Mouse (Mus musculus) hindbrain, embryonic 16.5 days (tissue): ENCODE results near the gene Olfr223. TPM values are rescaled to one million over a fixed set of nuclear protein-coding genes. Genes with fewer than 3 reads are reported as not detected.

Experiments
- ATAC-seq: fragments of 200-750 bp; cut with Nextera tagmentation; 2 replicates; pipeline ENCODE4 v1.8.0; 2017; ENCODE audit warnings: moderate TSS enrichment, moderate library complexity
- H3K27ac ChIP-seq: fragments of 300-500 bp; sonication (generic); 2 replicates; pipeline ENCODE4 v1.5.1; 2014; ENCODE audit warnings: low read depth, mild to moderate bottlenecking, control low read depth, low read length, moderate library complexity
- H3K27me3 ChIP-seq: fragments of 300-500 bp; sonication (generic); replicated peaks from 2 replicates; pipeline ENCODE4 v1.6.1; 2014; ENCODE audit warnings: low read length; ENCODE audit not compliant: control insufficient read depth, insufficient read depth
- H3K36me3 ChIP-seq: fragments of 300-500 bp; sonication (generic); 2 replicates; pipeline ENCODE4 v1.6.1; 2014; ENCODE audit warnings: mild to moderate bottlenecking, low read length, moderate library complexity, mixed read lengths; ENCODE audit not compliant: control insufficient read depth, insufficient read depth
- H3K4me1 ChIP-seq: fragments of 300-500 bp; sonication (generic); 2 replicates; pipeline ENCODE4 v1.6.1; 2014; ENCODE audit warnings: low read depth, low read length; ENCODE audit not compliant: control insufficient read depth, insufficient read depth
- H3K4me2 ChIP-seq: fragments of 300-500 bp; sonication (generic); 2 replicates; pipeline ENCODE4 v1.6.1; 2014; ENCODE audit warnings: mild to moderate bottlenecking, low read length, control low read depth, moderate library complexity
- H3K4me3 ChIP-seq: fragments of 300-500 bp; sonication (generic); 2 replicates; pipeline ENCODE4 v1.5.1; 2014; ENCODE audit warnings: mild to moderate bottlenecking, low read length, control low read depth, moderate library complexity
- H3K9ac ChIP-seq: fragments of 300-500 bp; sonication (generic); 2 replicates; pipeline ENCODE4 v1.6.1; 2014; ENCODE audit warnings: low read depth, mild to moderate bottlenecking, control low read depth, low read length, moderate library complexity
- H3K9me3 ChIP-seq: fragments of 300-500 bp; sonication (generic); 2 replicates; pipeline ENCODE4 v1.6.1; 2014; ENCODE audit warnings: mild to moderate bottlenecking, low read length, moderate library complexity; ENCODE audit not compliant: control insufficient read depth
- WGBS: fragments of 180-500 bp; shearing (Covaris S2); extraction: QIAGEN DNeasy Blood & Tissue Kit; methylation state at CpG from one replicate; pipeline ENCODE4 v1.1.7; 2014; 5-methylcytosine and 5-hydroxymethylcytosine counted together
- polyA plus RNA-seq: library from polyadenylated mRNA; unstranded; fragments of >200 nt; fragmentation: Nextera tagmentation; extraction: Ambion mirVana; gene quantifications from 2 replicates; pipeline ENCODE4 v1.2.1, GENCODE M21; 2015

Gene Olfr223
- polyA plus RNA-seq, 1 experiment from 2014 or later = not detected

- 70% methylated on average over 9 of the region's 9 CpGs for WGBS
- Histone ChIP-seq H3K36me3 (no peaks in the 10 kb centered on the region), H3K9ac (no peak overlapping the region), H3K4me2 (no peak overlapping the region), H3K4me1 (no peaks in the 10 kb centered on the region), H3K27ac (no peak overlapping the region), H3K27me3 (no peaks in the 10 kb centered on the region), H3K4me3 (no peak overlapping the region), H3K9me3 (no peaks in the 10 kb centered on the region)
- ATAC-seq = no peak
Measured at GRCm38 (mm10) chr11:59562837-59563236, 30.3 kb downstream of the Olfr223 start.

- Histone ChIP-seq H3K27me3 (no peaks in the 10 kb centered on the region), H3K36me3 (no peaks in the 10 kb centered on the region), H3K4me2 (no peak overlapping the region), H3K4me3 (no peak overlapping the region), H3K9ac (no peak overlapping the region), H3K27ac (no peak overlapping the region), H3K4me1 (no peaks in the 10 kb centered on the region), H3K9me3 (no peaks in the 10 kb centered on the region)
- WGBS = 98% methylated on average over 4 of the region's 4 CpGs
- ATAC-seq = no peak
Measured at GRCm38 (mm10) chr11:59562336-59562735, 30.8 kb downstream of the Olfr223 start.

DNA sequence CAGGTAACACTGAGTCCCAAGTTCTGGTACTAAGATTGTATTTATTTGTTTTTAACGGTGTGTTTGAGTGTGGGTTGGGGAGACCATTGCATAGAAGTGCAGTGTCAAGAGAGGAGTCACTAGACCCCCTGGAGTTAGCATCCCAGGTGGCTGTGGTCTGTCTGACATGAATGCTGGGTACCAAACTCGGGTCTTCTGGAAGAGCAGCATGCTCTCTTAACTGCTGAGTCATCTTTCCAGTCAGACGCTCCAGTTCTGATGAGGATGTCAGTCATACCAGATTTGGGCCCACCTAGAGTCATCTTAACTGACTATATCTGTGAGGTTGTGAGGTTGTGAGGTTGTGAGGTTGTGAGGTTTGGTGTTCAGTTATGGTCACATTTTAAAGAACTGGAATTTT, 32.2 kb downstream of the Olfr223 start:
- no peaks in the 10 kb centered on the region for H3K4me1 ChIP-seq
- no peak overlapping the region for H3K4me3 ChIP-seq
- no peak for ATAC-seq
- H3K4me2 ChIP-seq = no peak overlapping the region
- no peaks in the 10 kb centered on the region for H3K27me3 ChIP-seq
- H3K36me3 ChIP-seq = no peaks in the 10 kb centered on the region
- H3K27ac ChIP-seq = no peak overlapping the region
- H3K9me3 ChIP-seq = no peaks in the 10 kb centered on the region
- 76% methylated on average over 3 of the region's 3 CpGs for WGBS
- H3K9ac ChIP-seq = no peak overlapping the region

DNA sequence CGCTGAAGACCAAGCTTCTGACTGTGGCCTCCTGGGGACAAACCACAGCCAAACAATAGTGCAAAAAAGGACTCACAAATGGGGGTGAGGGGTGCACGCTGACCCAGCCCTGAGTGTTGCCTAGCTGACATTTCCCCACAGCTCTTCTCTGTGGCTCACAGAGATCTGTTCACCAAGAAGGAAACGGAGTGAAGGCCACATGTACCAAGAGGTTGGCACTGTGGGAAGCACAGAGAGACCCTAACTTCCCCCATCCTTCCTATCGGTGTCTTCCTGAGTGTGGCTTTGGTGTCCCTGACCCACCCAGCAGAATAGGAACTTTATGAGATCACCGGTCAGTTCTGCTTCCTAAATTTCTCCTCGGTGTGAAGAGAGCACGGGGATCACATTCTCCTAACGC, 38.6 kb downstream of the Olfr223 start:
- no peaks in the 10 kb centered on the region for H3K9me3 ChIP-seq
- H3K4me2 ChIP-seq = no peak overlapping the region
- H3K27ac ChIP-seq = no peak overlapping the region
- no peak for ATAC-seq
- no peak overlapping the region for H3K9ac ChIP-seq
- no peak overlapping the region for H3K4me3 ChIP-seq
- no peaks in the 10 kb centered on the region for H3K4me1 ChIP-seq
- no peaks in the 10 kb centered on the region for H3K27me3 ChIP-seq
- H3K36me3 ChIP-seq = no peaks in the 10 kb centered on the region
- 85% methylated on average over 8 of the region's 8 CpGs for WGBS

GRCm38 (mm10) chr11:59554127-59554526, 39.0 kb downstream of the Olfr223 start:
- Histone ChIP-seq H3K36me3 (no peaks in the 10 kb centered on the region), H3K27me3 (no peaks in the 10 kb centered on the region), H3K27ac (no peak overlapping the region), H3K4me1 (no peaks in the 10 kb centered on the region), H3K9me3 (no peaks in the 10 kb centered on the region), H3K4me3 (no peak overlapping the region), H3K4me2 (no peak overlapping the region), H3K9ac (no peak overlapping the region)
- WGBS = 94% methylated on average over 11 of the region's 11 CpGs
- ATAC-seq = no peak

DNA sequence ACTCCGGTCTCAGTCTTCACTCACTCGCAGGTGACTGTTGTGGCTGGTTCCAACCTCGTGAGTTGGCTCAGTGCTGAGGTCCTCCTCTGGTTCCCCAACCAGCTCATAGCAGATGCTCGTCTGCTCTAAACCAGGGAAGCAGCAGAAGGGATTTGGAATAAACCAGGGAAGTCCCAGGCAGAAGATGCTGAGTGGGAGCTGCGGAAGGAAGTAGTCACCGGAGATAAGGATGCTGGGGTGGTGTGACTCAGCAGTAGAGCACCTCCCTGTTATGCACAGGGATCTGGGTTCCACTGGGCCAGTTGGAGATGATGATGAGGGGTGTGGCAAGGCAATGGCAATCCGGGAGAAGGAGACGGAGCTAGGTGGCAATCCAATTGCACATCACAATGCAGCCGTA, 49.1 kb downstream of the Olfr223 start:
- no peak overlapping the region for H3K27ac ChIP-seq
- H3K4me1 ChIP-seq = no peaks in the 10 kb centered on the region
- ATAC-seq = no peak
- H3K4me3 ChIP-seq = no peak overlapping the region
- H3K36me3 ChIP-seq = no peaks in the 10 kb centered on the region
- no peaks in the 10 kb centered on the region for H3K9me3 ChIP-seq
- no peak overlapping the region for H3K9ac ChIP-seq
- 88% methylated on average over 9 of the region's 9 CpGs for WGBS
- H3K27me3 ChIP-seq = no peaks in the 10 kb centered on the region
- H3K4me2 ChIP-seq = no peak overlapping the region

- Histone ChIP-seq H3K36me3 (no peaks in the 10 kb centered on the region), H3K27ac (no peak overlapping the region)
- no peak for ATAC-seq
Measured at GRCm38 (mm10) chr11:59543376-59543775, 49.7 kb downstream of the Olfr223 start.

DNA sequence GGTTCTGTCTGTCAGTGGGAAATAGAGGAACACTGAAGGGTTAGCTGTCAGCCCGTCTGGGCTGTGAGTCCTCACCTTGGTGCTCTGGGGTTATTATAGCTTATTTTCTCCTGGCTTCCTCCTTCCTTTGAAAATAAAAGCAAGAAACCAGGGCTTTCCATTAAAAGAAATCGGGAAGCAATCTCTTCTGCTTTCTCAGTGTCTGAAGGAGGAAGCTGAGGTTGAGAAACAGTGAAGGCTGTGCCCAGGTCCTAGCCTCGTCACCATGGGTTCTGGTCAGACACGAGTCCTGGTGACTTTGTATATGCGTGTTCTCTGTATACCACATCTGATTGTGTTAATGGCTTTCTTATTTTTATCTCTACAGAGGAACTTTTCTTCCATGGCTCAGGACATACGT, 50.6 kb downstream of the Olfr223 start:
- Histone ChIP-seq H3K4me1 (no peaks in the 10 kb centered on the region; the same call in 1 of the 2 replicates), H3K27ac (no peak overlapping the region), H3K36me3 (no peaks in the 10 kb centered on the region), H3K4me3 (no peak overlapping the region), H3K9ac (no peak overlapping the region), H3K27me3 (no peaks in the 10 kb centered on the region), H3K4me2 (no peak overlapping the region), H3K9me3 (no peaks in the 10 kb centered on the region)
- no peak for ATAC-seq
- WGBS = 86% methylated on average over 6 of the region's 6 CpGs

More at GRCm38 (mm10) chr11:59543376-59543775, 49.7 kb downstream of the Olfr223 start:
- H3K4me1 ChIP-seq = no peaks in the 10 kb centered on the region; the same call in 1 of the 2 replicates
- 88% methylated on average over 3 of the region's 3 CpGs for whole genome bisulfite sequencing
- H3K27me3 ChIP-seq = no peaks in the 10 kb centered on the region
- H3K4me2 ChIP-seq = no peak overlapping the region
- no peak overlapping the region for H3K4me3 ChIP-seq
- no peak overlapping the region for H3K9ac ChIP-seq
- no peaks in the 10 kb centered on the region for H3K9me3 ChIP-seq

DNA sequence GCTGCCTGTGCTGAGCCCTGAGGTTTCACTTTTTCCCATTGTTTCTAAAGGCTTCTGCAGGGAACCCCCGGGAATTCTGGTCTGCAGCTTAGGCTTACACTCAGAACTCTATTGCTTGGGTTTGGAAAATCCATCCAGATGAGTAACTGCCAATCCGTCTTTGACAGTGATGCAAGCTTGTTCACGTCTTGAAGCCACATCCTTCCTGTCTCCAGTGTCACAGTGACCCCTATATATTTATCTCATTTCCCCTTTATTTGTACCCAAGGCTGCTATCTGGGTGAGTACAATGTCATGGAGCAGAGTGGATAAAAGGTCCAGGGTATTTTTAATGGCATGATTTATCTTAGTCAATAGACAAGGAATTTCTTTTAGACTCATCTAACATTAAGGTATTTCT, 51.8 kb downstream of the Olfr223 start, which contains the start of gene Nlrp3:
TSS of gene Nlrp3 (plus strand) at position 245 of the 400 bp plus-strand sequence.
- 60% methylated on average over 3 of the region's 3 CpGs for WGBS
- H3K4me3 ChIP-seq = no peak within 1 kb of the TSS
- no peaks in the 10 kb centered on the region; the same call in 1 of the 2 replicates for H3K4me1 ChIP-seq
- no peak within 1 kb of the TSS for H3K4me2 ChIP-seq
- no peak within 1 kb of the TSS for H3K9ac ChIP-seq
- no peaks in the 10 kb centered on the region for H3K27me3 ChIP-seq
- ATAC-seq = no peak
- H3K27ac ChIP-seq = no peak within 1 kb of the TSS
- H3K36me3 ChIP-seq = no peaks in the 10 kb centered on the region
- H3K9me3 ChIP-seq = peaks cover 2% of the 10 kb centered on the region; the same call in 1 of the 2 replicates

- Histone ChIP-seq H3K27me3 (no peaks in the 10 kb centered on the region), H3K27ac (no peak overlapping the region), H3K9me3 (peaks cover 2% of the 10 kb centered on the region; the same call in 1 of the 2 replicates), H3K9ac (no peak overlapping the region), H3K4me1 (no peaks in the 10 kb centered on the region; the same call in 1 of the 2 replicates), H3K36me3 (no peaks in the 10 kb centered on the region), H3K4me2 (no peak overlapping the region), H3K4me3 (no peak overlapping the region)
- ATAC-seq = no peak
- WGBS = 84% methylated on average over 3 of the region's 3 CpGs
Measured at GRCm38 (mm10) chr11:59540123-59540522, 53.0 kb downstream of the Olfr223 start.
